Mouse (Mus musculus) midbrain, embryonic 14.5 days (tissue): ENCODE measurements around the gene Dlg3. TPM values are rescaled to one million over a fixed set of nuclear protein-coding genes. Genes with fewer than 3 reads are reported as not detected.

Source experiments
- ATAC-seq: fragments of 200-750 bp; cut with Nextera tagmentation; 2 replicates; pipeline ENCODE4 v1.8.0; 2017; ENCODE audit warnings: moderate number of reproducible peaks, moderate library complexity; ENCODE audit not compliant: low FRiP score, low TSS enrichment
- DNase-seq: peaks from one replicate; pipeline ENCODE4 v3.0.0-alpha.2; 2015
- H3K27ac ChIP-seq: fragments of 300-500 bp; sonication (generic); replicated peaks from 2 replicates; pipeline ENCODE4 v1.5.1; 2014; ENCODE audit warnings: mild to moderate bottlenecking, low read depth, low read length, moderate library complexity
- H3K27me3 ChIP-seq: fragments of 300-500 bp; sonication (generic); 2 replicates; pipeline ENCODE4 v1.6.1; 2014; ENCODE audit warnings: low read length, control low read depth, mixed read lengths; ENCODE audit not compliant: control insufficient read depth, insufficient read depth
- H3K36me3 ChIP-seq: fragments of 300-500 bp; sonication (generic); 2 replicates; pipeline ENCODE4 v1.6.1; 2014; ENCODE audit warnings: low read length, control low read depth; ENCODE audit not compliant: control insufficient read depth, insufficient read depth
- H3K4me1 ChIP-seq: fragments of 300-500 bp; sonication (generic); 2 replicates; pipeline ENCODE4 v1.6.1; 2014; ENCODE audit warnings: mild to moderate bottlenecking, antibody characterized with exemption, low read length, control low read depth; ENCODE audit not compliant: control insufficient read depth, insufficient read depth
- H3K4me2 ChIP-seq: fragments of 300-500 bp; sonication (generic); 2 replicates; pipeline ENCODE4 v1.6.1; 2014; ENCODE audit warnings: mild to moderate bottlenecking, low read length, moderate library complexity
- H3K4me3 ChIP-seq: fragments of 300-500 bp; sonication (generic); replicated peaks from 2 replicates; pipeline ENCODE4 v1.5.1; 2014; ENCODE audit warnings: low read depth, low read length
- H3K9ac ChIP-seq: fragments of 300-500 bp; sonication (generic); replicated peaks from 2 replicates; pipeline ENCODE4 v1.6.1; 2014; ENCODE audit warnings: mild to moderate bottlenecking, low read length, moderate library complexity
- H3K9me3 ChIP-seq: fragments of 300-500 bp; sonication (generic); 2 replicates; pipeline ENCODE4 v1.6.1; 2016; ENCODE audit warnings: low read length, control low read depth, mixed read lengths; ENCODE audit not compliant: control insufficient read depth
- WGBS: fragments of 180-500 bp; shearing (Covaris S2); extraction: QIAGEN DNeasy Blood & Tissue Kit; methylation state at CpG from one replicate; pipeline ENCODE4 v1.1.7; 2014; 5-methylcytosine and 5-hydroxymethylcytosine counted together
- polyA plus RNA-seq: library from polyadenylated mRNA; unstranded; fragments of >200 nt; fragmentation: Nextera tagmentation; extraction: Ambion mirVana; gene quantifications from 2 replicates; pipeline ENCODE4 v1.2.1, GENCODE M21; 2014

Dlg3 gene
- polyA plus RNA-seq, 1 experiment from 2014 or later = 14.8 TPM

DNA sequence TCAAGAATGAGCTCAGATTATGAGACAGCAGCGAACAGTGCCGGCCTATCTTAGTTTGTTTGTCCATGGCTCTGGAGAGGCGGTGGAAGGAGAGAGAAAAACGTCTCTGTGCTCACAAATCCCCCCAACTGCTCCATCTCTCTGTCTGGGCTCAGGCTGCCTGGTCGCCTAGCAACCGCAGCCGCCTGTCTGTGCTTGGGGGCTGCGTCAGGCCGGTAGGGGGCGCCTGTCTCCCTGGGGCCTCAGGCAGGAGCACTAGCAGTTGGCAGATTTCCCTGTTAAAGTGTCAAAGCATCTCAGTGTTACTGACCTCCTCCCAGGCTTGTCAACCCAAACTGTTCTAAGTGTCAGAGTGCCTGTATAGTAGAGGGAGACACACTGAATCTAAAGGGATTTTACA lies 25.6 kb upstream of the Dlg3 start:
- no peaks in the 10 kb centered on the region for H3K27me3 ChIP-seq
- H3K36me3 ChIP-seq = no peaks in the 10 kb centered on the region
- 0 out of 2 replicates have a peak overlapping the region, but pooled peaks have one; percentile 28 for H3K27ac ChIP-seq
- 10% methylated on average over 10 of the region's 10 CpGs for WGBS
- peak overlapping the region; percentile 1; the same call in 1 of the 2 replicates for H3K4me2 ChIP-seq
- peak; percentile 53; the same call in 1 of the 2 replicates for ATAC-seq
- H3K4me1 ChIP-seq = no peaks in the 10 kb centered on the region
- no peak overlapping the region for H3K4me3 ChIP-seq
- no peak overlapping the region for H3K9ac ChIP-seq
- DNase-seq = peak; percentile 83
- H3K9me3 ChIP-seq = no peaks in the 10 kb centered on the region

- no peak overlapping the region for H3K4me3 ChIP-seq
- H3K4me1 ChIP-seq = no peaks in the 10 kb centered on the region
- H3K9ac ChIP-seq = no peak overlapping the region
- no peaks in the 10 kb centered on the region for H3K36me3 ChIP-seq
- 82% methylated on average over 6 of the region's 6 CpGs for WGBS
- no peak overlapping the region for H3K4me2 ChIP-seq
- DNase-seq (no peak), ATAC-seq (no peak)
- no peak overlapping the region for H3K27ac ChIP-seq
- no peaks in the 10 kb centered on the region for H3K9me3 ChIP-seq
- H3K27me3 ChIP-seq = no peaks in the 10 kb centered on the region
Measured at GRCm38 (mm10) chrX:100765855-100766254, 1.7 kb upstream of the Dlg3 start.

DNA sequence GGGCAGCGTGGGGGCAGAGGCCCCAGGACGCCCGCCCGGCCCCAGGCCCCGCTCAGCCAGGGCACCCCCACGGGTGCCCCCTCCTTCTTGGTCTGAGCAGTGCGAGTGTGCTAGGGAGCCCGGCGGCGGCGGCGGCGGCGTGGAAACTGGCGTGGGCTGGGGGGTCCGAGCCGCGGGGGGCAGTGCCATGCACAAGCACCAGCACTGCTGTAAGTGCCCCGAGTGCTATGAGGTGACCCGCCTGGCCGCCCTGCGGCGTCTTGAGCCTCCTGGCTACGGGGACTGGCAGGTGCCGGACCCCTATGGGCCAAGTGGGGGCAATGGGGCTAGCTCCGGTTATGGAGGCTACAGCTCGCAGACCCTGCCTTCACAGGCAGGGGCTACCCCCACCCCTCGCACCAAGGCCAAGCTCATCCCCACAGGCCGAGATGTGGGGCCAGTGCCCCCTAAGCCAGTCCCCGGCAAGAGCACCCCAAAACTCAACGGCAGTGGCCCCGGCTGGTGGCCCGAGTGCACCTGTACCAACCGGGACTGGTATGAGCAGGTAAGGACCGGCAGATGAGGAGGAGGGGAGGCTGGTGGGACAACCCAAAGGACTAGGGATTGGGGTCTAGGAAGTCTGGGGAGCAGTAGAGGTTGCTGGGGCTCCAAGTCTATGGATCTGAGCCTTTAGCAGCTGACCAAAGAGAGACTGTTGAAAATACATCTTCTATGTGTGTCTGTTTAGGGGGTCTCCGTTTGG lies 534 bp downstream of the Dlg3 start:
- peak overlapping the region; percentile 82 for H3K27ac ChIP-seq
- H3K36me3 ChIP-seq = peaks cover 2% of the 10 kb centered on the region; the same call in 1 of the 2 replicates
- H3K9ac ChIP-seq = peak overlapping the region; percentile 72
- peak; percentile 69 for ATAC-seq
- peak; percentile 34 for DNase-seq
- peak overlapping the region; percentile 59 for H3K4me3 ChIP-seq
- H3K4me2 ChIP-seq = peak overlapping the region; percentile 55
- no peaks in the 10 kb centered on the region for H3K4me1 ChIP-seq
- no peaks in the 10 kb centered on the region for H3K27me3 ChIP-seq
- 34% methylated on average over 29 of the region's 36 CpGs for WGBS
- no peaks in the 10 kb centered on the region for H3K9me3 ChIP-seq

- DNase-seq = peak; percentile 5
Measured at GRCm38 (mm10) chrX:100769281-100769680, 1.8 kb downstream of the Dlg3 start.

DNA sequence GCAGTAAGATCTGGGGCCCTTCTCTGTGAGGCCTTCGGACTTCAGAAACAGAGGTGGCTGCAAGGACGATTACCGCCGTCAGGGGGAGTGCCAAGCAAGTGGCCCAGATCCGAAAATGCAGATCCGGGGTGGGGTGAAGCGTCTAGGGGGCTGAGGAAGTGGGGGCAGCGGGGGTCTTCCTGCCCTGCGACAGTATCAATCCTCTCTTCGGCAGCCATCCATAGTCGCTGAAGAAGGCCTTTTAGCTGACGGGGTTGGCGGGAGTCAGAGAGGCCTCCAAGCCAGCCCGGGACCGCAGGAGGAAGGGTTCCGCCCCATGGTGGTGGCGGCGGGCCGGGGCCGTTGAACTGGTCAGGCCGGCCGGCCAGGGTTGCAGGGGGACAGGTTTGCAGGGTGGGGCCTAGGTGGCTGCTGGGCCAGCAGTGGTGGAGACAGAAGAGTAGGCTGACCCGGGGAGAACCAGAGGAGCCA lies 6.9 kb downstream of the Dlg3 start:
- no peaks in the 10 kb centered on the region for H3K9me3 ChIP-seq
- peak overlapping the region; percentile 19; the same call in 1 of the 2 replicates for H3K4me3 ChIP-seq
- peaks cover 4% of the 10 kb centered on the region; the same call in 1 of the 2 replicates for H3K36me3 ChIP-seq
- 0 out of 2 replicates have a peak, but pooled peaks cover 2% of the 10 kb centered on the region for H3K4me1 ChIP-seq
- 15% methylated on average over 23 of the region's 23 CpGs for WGBS
- DNase-seq = peak; percentile 67
- H3K9ac ChIP-seq = no peak overlapping the region; the same call in 1 of the 2 replicates
- H3K4me2 ChIP-seq = peak overlapping the region; percentile 45
- H3K27me3 ChIP-seq = no peaks in the 10 kb centered on the region
- no peak overlapping the region for H3K27ac ChIP-seq
- no peak for ATAC-seq

More at GRCm38 (mm10) chrX:100769281-100769680, 1.8 kb downstream of the Dlg3 start:
- Histone ChIP-seq H3K9ac (peak overlapping the region; percentile 72), H3K4me1 (no peaks in the 10 kb centered on the region), H3K27me3 (no peaks in the 10 kb centered on the region), H3K4me2 (peak overlapping the region; percentile 55), H3K27ac (peak overlapping the region; percentile 73), H3K9me3 (no peaks in the 10 kb centered on the region), H3K36me3 (peaks cover 4% of the 10 kb centered on the region; the same call in 1 of the 2 replicates), H3K4me3 (peak overlapping the region; percentile 59)
- 73% methylated on average over 5 of the region's 5 CpGs for WGBS
- no peak for ATAC-seq

DNA sequence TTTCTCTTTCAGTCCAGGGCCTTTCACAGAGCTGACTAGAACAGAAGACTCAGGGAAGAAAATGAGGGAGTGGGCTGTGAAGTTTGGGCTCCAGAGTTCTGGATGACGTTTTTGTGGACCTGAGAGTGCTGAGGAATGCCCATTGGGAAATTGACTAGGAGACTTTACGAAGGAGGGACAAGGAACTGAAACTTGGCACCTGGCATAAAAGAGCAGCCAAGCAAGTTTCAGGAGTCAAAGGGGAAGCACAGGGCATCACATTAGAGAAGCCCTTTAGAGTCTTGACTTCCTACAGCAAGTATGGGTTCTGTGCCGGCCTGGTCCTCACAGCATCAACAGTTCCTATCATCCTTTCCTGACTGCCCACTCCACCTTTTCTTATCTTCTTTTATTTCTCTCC lies 7.9 kb downstream of the Dlg3 start:
- Histone ChIP-seq H3K36me3 (peaks cover 4% of the 10 kb centered on the region; the same call in 1 of the 2 replicates), H3K9me3 (no peaks in the 10 kb centered on the region), H3K9ac (no peak overlapping the region), H3K4me1 (0 out of 2 replicates have a peak, but pooled peaks cover 6% of the 10 kb centered on the region), H3K27ac (no peak overlapping the region), H3K4me3 (no peak overlapping the region), H3K4me2 (no peak overlapping the region), H3K27me3 (no peaks in the 10 kb centered on the region)
- no peak for ATAC-seq
- WGBS = 75% methylated on average over 3 of the region's 3 CpGs
- DNase-seq = no peak

GRCm38 (mm10) chrX:100776494-100776893 lies 9.0 kb downstream of the Dlg3 start:
- H3K9me3 ChIP-seq = no peaks in the 10 kb centered on the region
- H3K4me3 ChIP-seq = peak overlapping the region; percentile 43
- ATAC-seq = peak; percentile 54; the same call in 1 of the 2 replicates
- DNase-seq = peak; percentile 80
- 0 out of 2 replicates have a peak, but pooled peaks cover 11% of the 10 kb centered on the region for H3K4me1 ChIP-seq
- H3K27me3 ChIP-seq = no peaks in the 10 kb centered on the region
- peaks cover 4% of the 10 kb centered on the region; the same call in 1 of the 2 replicates for H3K36me3 ChIP-seq
- 26% methylated on average over 9 of the region's 9 CpGs for WGBS
- H3K27ac ChIP-seq = peak overlapping the region; percentile 79
- peak overlapping the region; percentile 61; the same call in 1 of the 2 replicates for H3K9ac ChIP-seq
- H3K4me2 ChIP-seq = peak overlapping the region; percentile 54

GRCm38 (mm10) chrX:100776985-100777654 lies 9.6 kb downstream of the Dlg3 start:
- Histone ChIP-seq H3K9me3 (no peaks in the 10 kb centered on the region), H3K36me3 (peaks cover 4% of the 10 kb centered on the region; the same call in 1 of the 2 replicates), H3K27ac (peak overlapping the region; percentile 79), H3K4me1 (0 out of 2 replicates have a peak, but pooled peaks cover 13% of the 10 kb centered on the region), H3K4me2 (peak overlapping the region; percentile 54), H3K4me3 (peak overlapping the region; percentile 43), H3K9ac (peak overlapping the region; percentile 61), H3K27me3 (no peaks in the 10 kb centered on the region)
- WGBS = 20% methylated on average over 43 of the region's 49 CpGs
- ATAC-seq (peak; percentile 88), DNase-seq (peak; percentile 82)
